Mouse (Mus musculus) ES-E14 (cell line): ENCODE measurements around the gene Zfp120.
"Not testable (repeated sequence)": the region's sequence is repeated elsewhere in the genome, so short reads cannot be mapped to it uniquely, and the experiment has no call there.

Experiments
- MAFK ChIP-seq: IDR thresholded peaks from 2 replicates; pipeline ENCODE4 v1.6.1; 2014; ENCODE audit warnings: mild to moderate bottlenecking, low read depth, low read length, inconsistent platforms; ENCODE audit not compliant: insufficient read depth
- ZNF384 ChIP-seq: IDR thresholded peaks from 2 replicates; pipeline ENCODE4 v1.6.1; 2012; ENCODE audit warnings: low read depth, low read length, inconsistent platforms

GRCm38 (mm10) chr2:150181570-150181999, 45.1 kb upstream of the Zfp120 start, which contains the start of gene Gm14139:
- TF ChIP-seq MAFK, ZNF384: not testable (repeated sequence)
